ENCODE assay signal across 22 mouse cellular contexts in the genomic region with DNA sequence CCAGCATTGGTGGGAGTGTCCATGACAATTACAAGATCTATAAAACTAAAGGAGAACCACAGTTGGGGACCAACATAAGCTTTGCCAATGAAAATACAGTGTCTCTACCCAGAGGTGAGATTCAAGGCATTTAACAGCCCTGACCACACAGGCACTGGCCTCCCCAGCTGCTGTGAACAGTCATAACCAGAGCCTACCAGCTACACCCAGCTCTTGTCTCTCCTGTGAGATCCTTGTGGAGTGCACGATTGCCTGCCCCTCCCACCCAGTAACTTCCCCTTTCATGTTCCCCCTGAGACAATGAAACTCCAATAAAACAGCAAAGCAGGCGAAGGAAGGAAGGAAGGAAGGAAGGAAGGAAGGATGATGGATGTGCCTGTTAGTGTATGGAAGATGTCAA.
"Had no signal": no experiment of that assay in that cellular context is flagged by ENCODE, and none has a peak within 500 bp of the region (broad histone marks: within the 10 kb centered on the region; RNA-seq: fewer than 3 reads in every experiment).

No protein-coding gene starts in this region.

- H3K4me3 ChIP-seq: layer of hippocampus, adult 2 months; megakaryocyte, embryonic 14.5 days; midbrain, embryonic 10.5 days; midbrain, embryonic 13.5 days; myocyte; neural tube, embryonic 13.5 days; stomach, embryonic 15.5 days had no signal

- H3K4me1 ChIP-seq: megakaryocyte, embryonic 14.5 days; midbrain, embryonic 10.5 days; midbrain, embryonic 13.5 days; neural tube, embryonic 13.5 days; stomach, embryonic 15.5 days had no signal

- ATAC-seq: liver, postnatal 0 days; lung, postnatal 0 days; midbrain, embryonic 13.5 days; midbrain, embryonic 16.5 days had no signal

- H3K9ac ChIP-seq: liver, embryonic 14.5 days; liver, postnatal 0 days; lung, embryonic 14.5 days; midbrain, embryonic 13.5 days; neural tube, embryonic 13.5 days; stomach, embryonic 15.5 days had no signal

- DNase-seq: kidney, adult 11 months; kidney, adult 9 months; kidney, postnatal 25 days; layer of hippocampus, adult 9-11 months; liver, postnatal 0 days; lung, embryonic 14.5 days; retina, postnatal 1 day; right cerebral cortex, postnatal 25 days; spleen, adult 18-20 months; thymus, postnatal 25 days had no signal

- H3K4me2 ChIP-seq: liver, embryonic 11.5 days; lung, embryonic 14.5 days; midbrain, embryonic 13.5 days; neural tube, embryonic 13.5 days; stomach, embryonic 15.5 days had no signal

- H3K36me3 ChIP-seq: midbrain, embryonic 10.5 days; midbrain, embryonic 13.5 days; neural tube, embryonic 13.5 days; stomach, embryonic 15.5 days had no signal

- H3K27me3 ChIP-seq: megakaryocyte, embryonic 14.5 days; midbrain, embryonic 13.5 days; neural tube, embryonic 13.5 days; stomach, embryonic 15.5 days had no signal

- H3K9me3 ChIP-seq: midbrain, embryonic 10.5 days; neural tube, embryonic 13.5 days; stomach, embryonic 15.5 days had no signal

- H3K27ac ChIP-seq: kidney, postnatal 0 days; layer of hippocampus, adult 2 months; liver, embryonic 14.5 days; midbrain, embryonic 10.5 days; midbrain, embryonic 13.5 days; neural tube, embryonic 13.5 days; stomach, embryonic 15.5 days had no signal
